Mouse (Mus musculus) ES-E14 (cell line): ENCODE measurements around the gene Vps54. TPM values are rescaled to one million over a fixed set of nuclear protein-coding genes. Genes with fewer than 3 reads are reported as not detected.
A peak's percentile ranks its signal among the peaks of the same experiment; 100 is the strongest.

Experiments
- DNase-seq: peaks from one replicate; pipeline ENCODE4 v3.0.0-alpha.2; 2013; ENCODE audit warnings: low read depth, low spot score
- H3K27ac ChIP-seq: 2 replicates; pipeline ENCODE4 v1.5.1; 2012; ENCODE audit warnings: low read depth, mild to moderate bottlenecking, low read length, moderate library complexity, mixed read lengths; ENCODE audit not compliant: poor library complexity, insufficient read depth, severe bottlenecking
- H3K36me3 ChIP-seq: 2 replicates; pipeline ENCODE4 v1.6.1; 2012; ENCODE audit warnings: mild to moderate bottlenecking, low read length, moderate library complexity, mixed read lengths; ENCODE audit not compliant: control insufficient read depth, poor library complexity, insufficient read depth, severe bottlenecking
- H3K4me1 ChIP-seq, 2 experiments: fragments of 150-350 bp in 1 of 2; sonication (generic) in 1 of 2; 2 replicates each; pipeline ENCODE4 v1.6.1; 2012; ENCODE audit warnings: low read length in 2 of 2, mild to moderate bottlenecking in 1 of 2, mixed read lengths in 1 of 2; ENCODE audit not compliant: control insufficient read depth in 2 of 2, insufficient read depth in 2 of 2, poor library complexity in 1 of 2
- H3K4me3 ChIP-seq, 2 experiments: fragments of 150-350 bp in 1 of 2; sonication (generic) in 1 of 2; 2 replicates each; pipeline ENCODE4 v1.5.1; 2012; ENCODE audit warnings: low read length in 2 of 2, low read depth in 1 of 2, mild to moderate bottlenecking in 1 of 2, mixed read lengths in 1 of 2; ENCODE audit not compliant: insufficient read depth in 1 of 2, poor library complexity in 1 of 2, severe bottlenecking in 1 of 2
- H3K9ac ChIP-seq: 2 replicates; pipeline ENCODE4 v1.6.1; 2012; ENCODE audit warnings: low read depth, mild to moderate bottlenecking, low read length, mixed read lengths; ENCODE audit not compliant: poor library complexity, insufficient read depth, severe bottlenecking
- H3K9me3 ChIP-seq: fragments of 150-350 bp; sonication (generic); 2 replicates; pipeline ENCODE4 v1.6.1; 2012; ENCODE audit warnings: low read depth, mild to moderate bottlenecking, low read length; ENCODE audit not compliant: control insufficient read depth, insufficient read depth
- CHD2 ChIP-seq: IDR thresholded peaks from 2 replicates; pipeline ENCODE4 v1.6.1; 2014; ENCODE audit warnings: mild to moderate bottlenecking, low read depth, low read length, inconsistent platforms
- HCFC1 ChIP-seq: IDR thresholded peaks from 2 replicates; pipeline ENCODE4 v1.6.1; 2012; ENCODE audit warnings: low read length, inconsistent platforms, borderline replicate concordance; ENCODE audit not compliant: insufficient read depth
- MAFK ChIP-seq: IDR thresholded peaks from 2 replicates; pipeline ENCODE4 v1.6.1; 2014; ENCODE audit warnings: mild to moderate bottlenecking, low read depth, low read length, inconsistent platforms; ENCODE audit not compliant: insufficient read depth
- ZC3H11A ChIP-seq: IDR thresholded peaks from 2 replicates; pipeline ENCODE4 v1.6.1; 2012; ENCODE audit warnings: low read depth, mild to moderate bottlenecking, inconsistent platforms, low read length, borderline replicate concordance
- ZNF384 ChIP-seq: IDR thresholded peaks from 2 replicates; pipeline ENCODE4 v1.6.1; 2012; ENCODE audit warnings: low read depth, low read length, inconsistent platforms
- in situ Hi-C, 2 experiments: fragments of 600-800 bp; cut with MboI; formaldehyde crosslinking; loops; one replicate each; pipeline ENCODE4 v1.15.1; 2025; ENCODE audit warnings: low sequenced_read_pairs in 2 of 2, inconsistent platforms in 1 of 2; ENCODE audit not compliant: unreplicated experiment in 2 of 2
- total RNA-seq: library from RNA; depleted of rRNA; stranded (reverse); fragments of 300-350 nt; gene quantifications from 2 replicates; pipeline ENCODE4 v1.2.3, GENCODE M21; 2012

The Vps54 gene
- total RNA-seq, 1 experiment = 61.4 TPM

DNA sequence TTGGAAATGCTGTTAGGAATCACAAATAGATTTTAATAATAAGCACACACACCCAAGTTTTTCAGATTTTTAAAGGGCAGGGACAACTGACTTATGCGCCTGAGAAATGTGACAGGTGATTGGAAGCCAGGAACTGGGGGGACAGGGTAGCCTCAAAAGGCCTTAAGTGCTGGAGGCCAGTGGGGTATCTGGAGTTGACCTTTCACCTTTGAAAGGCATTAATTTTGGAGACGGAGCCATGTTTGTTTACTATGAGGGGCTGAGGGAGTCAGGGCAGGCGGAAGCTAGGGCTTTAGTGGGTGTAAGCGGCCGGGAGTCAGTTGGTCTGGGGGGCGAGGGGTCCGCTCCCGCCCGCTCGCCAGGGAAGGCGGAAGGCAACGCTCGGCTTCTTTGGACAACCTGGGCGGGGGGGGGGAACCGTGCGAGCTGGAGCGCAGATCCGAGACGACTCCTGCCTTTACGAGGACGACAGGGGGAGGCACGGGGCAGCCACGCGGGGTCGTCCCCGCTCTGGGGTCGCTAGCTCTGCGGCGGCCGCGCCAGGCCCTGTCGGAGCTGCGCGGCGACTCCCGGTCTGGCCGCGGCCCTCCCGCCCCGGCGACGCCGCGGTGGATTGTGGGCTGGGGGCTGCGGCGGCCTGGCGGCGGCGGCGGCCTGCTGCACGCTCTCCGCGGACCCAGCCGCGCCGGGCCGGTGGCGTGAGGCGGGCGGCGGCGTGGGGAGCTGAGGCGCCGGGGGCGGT lies 631 bp upstream of the Vps54 start:
- no peaks in the 10 kb centered on the region for H3K36me3 ChIP-seq
- peak overlapping the region; percentile 93 for H3K27ac ChIP-seq
- in situ Hi-C loops = no loop called here
- peak overlapping the region; percentile 98 for H3K9ac ChIP-seq
- H3K4me1 ChIP-seq = peaks cover 8% of the 10 kb centered on the region in 2 experiments; a peak in 3 of 4 replicates
- H3K9me3 ChIP-seq = no peaks in the 10 kb centered on the region
- H3K4me3 ChIP-seq = peak overlapping the region; percentile 71 to 91
- TF ChIP-seq ZC3H11A (no peak), HCFC1 (no peak), MAFK (no peak), CHD2 (no peak), ZNF384 (no peak)
- no peak for DNase-seq

GRCm38 (mm10) chr11:21239763-21240509 lies 855 bp downstream of the Vps54 start:
- peak; percentile 55; the same call in 1 of the 2 replicates for TF ChIP-seq ZNF384
- TF ChIP-seq HCFC1 = no peak
- H3K27ac ChIP-seq = peak overlapping the region; percentile 93; the same call in 1 of the 2 replicates
- peaks cover 7 to 8% of the 10 kb centered on the region in 2 experiments; a peak in 3 of 4 replicates for H3K4me1 ChIP-seq
- no peak for DNase-seq
- H3K36me3 ChIP-seq = no peaks in the 10 kb centered on the region
- in situ Hi-C loops = no loop called here
- peak overlapping the region; percentile 65; the same call in 1 of the 2 replicates for H3K9ac ChIP-seq
- H3K9me3 ChIP-seq = no peaks in the 10 kb centered on the region
- peak overlapping the region; percentile 88 to 91 for H3K4me3 ChIP-seq

- Histone ChIP-seq H3K4me3 (no peak overlapping the region), H3K27ac (no peak overlapping the region), H3K9me3 (no peaks in the 10 kb centered on the region), H3K9ac (no peak overlapping the region), H3K36me3 (no peaks in the 10 kb centered on the region), H3K4me1 (peaks cover 3 to 8% of the 10 kb centered on the region in 2 experiments; a peak in 3 of 4 replicates)
- in situ Hi-C loops = no loop called here
- TF ChIP-seq MAFK (no peak), ZNF384 (no peak), CHD2 (no peak), ZC3H11A (no peak), HCFC1 (no peak)
- no peak for DNase-seq
Measured at GRCm38 (mm10) chr11:21241351-21241750, 2.3 kb downstream of the Vps54 start.

DNA sequence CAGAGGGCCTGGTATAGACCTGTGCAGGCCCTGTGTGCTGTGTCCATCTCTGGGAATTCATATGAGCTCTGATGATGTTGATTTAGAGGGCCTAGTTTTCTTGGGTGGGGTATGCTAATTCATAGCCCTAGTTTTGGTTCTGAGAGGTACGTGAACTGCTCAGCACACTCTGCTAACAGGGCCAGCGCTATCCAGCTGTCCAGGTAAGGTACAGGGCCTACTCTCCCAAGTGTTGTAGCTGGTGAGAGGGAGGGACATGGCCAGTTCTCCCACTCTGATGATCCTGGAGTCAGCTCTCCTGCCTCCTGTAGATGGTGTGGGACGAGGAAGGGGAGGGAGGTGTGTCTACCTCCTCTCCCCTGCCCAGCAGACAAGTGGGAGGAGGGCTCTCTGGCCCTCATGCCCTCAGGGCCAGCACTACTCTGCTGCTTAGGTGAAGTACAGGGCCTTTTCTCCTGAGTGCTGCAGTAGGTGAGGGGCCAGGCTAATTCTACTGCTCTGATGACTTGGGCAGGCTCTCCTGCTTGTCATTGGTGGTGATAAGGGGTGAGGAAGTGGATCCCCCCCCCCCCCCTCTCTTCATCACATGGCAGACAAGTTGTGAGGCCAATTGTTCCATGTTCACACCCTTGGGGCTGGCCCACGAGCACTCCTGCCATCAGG lies 8.3 kb downstream of the Vps54 start:
- Histone ChIP-seq H3K27ac (no peak overlapping the region), H3K36me3 (peaks cover 3% of the 10 kb centered on the region; the same call in 1 of the 2 replicates), H3K4me1 (peaks cover 2 to 8% of the 10 kb centered on the region in 2 experiments; a peak in 3 of 4 replicates), H3K4me3 (no peak overlapping the region), H3K9ac (no peak overlapping the region), H3K9me3 (no peaks in the 10 kb centered on the region)
- no peak for TF ChIP-seq HCFC1
- no peak for TF ChIP-seq CHD2
- TF ChIP-seq ZNF384 = no peak
- TF ChIP-seq ZC3H11A = no peak
- TF ChIP-seq MAFK = no peak
- in situ Hi-C loops = no loop called here
- no peak for DNase-seq
